Mouse (Mus musculus): ENCODE results near the gene Amy2a2. TPM values are rescaled to one million over a fixed set of nuclear protein-coding genes. Genes with fewer than 3 reads are reported as not detected.
"Not testable (repeated sequence)": the region's sequence is repeated elsewhere in the genome, so short reads cannot be mapped to it uniquely, and the experiment has no call there.

Amy2a2 gene
- total RNA-seq (2021), result not detected
- long read RNA-seq, experiment 1, result 0 reads
- long read RNA-seq, experiment 2, result 0 reads

GRCm38 (mm10) chr3:113356558-113356957 lies at the start of gene Amy2a2:
Gene Amy2a2, minus strand, starts transcription at chr3:113356658.
- not testable (repeated sequence) for DNase-seq (ENCODE audit: low spot score in 2 of 2)

- DNase-seq (ENCODE audit: low spot score in 2 of 2), result not testable (repeated sequence)
Observed at GRCm38 (mm10) chr3:113345484-113345883, 11.0 kb downstream of the Amy2a2 start.

GRCm38 (mm10) chr3:113323952-113324351 lies 32.5 kb downstream of the Amy2a2 start, which contains the start of gene Amy2a3:
Gene Amy2a3, minus strand, starts transcription at chr3:113324052.
- DNase-seq (ENCODE audit: low spot score in 2 of 2), result not testable (repeated sequence)

DNA sequence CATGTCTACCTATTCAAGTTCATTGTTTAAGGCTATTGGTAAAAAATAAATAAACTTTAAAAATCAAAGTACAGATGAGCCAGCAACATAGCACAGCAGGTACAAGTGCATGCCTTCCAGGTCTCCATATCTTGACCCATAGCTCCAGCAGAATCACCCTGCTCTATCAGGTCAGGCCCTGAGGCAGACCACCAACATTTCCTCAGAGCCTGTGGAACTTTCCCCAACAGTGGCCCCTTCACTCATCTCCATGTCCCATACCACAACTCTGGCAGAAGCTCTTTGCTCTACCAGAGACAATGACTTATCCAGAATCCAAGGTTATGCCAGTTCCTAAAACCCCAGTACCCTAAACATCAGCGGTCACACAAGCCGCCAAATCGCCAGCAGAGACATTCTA lies 43.5 kb downstream of the Amy2a2 start:
- DNase-seq (ENCODE audit: low spot score in 2 of 2), result not testable (repeated sequence)

Other genes with a start within 250 kb of the Amy2a2 start
- under 1 TPM; 0.13 to 0.46 TPM for gene Amy2a5, start 97.8 kb downstream of the Amy2a2 start, total RNA-seq (2021)
- not detected for gene Amy2a4, start 65.2 kb downstream of the Amy2a2 start, total RNA-seq (2021)
- gene Amy2a3, start 32.6 kb downstream of the Amy2a2 start, total RNA-seq (2021), result not detected
- not detected for gene Amy2a1, start 175.8 kb upstream of the Amy2a2 start, total RNA-seq (2021)